Mouse (Mus musculus): ENCODE measurements around the gene Scp2.

DNA sequence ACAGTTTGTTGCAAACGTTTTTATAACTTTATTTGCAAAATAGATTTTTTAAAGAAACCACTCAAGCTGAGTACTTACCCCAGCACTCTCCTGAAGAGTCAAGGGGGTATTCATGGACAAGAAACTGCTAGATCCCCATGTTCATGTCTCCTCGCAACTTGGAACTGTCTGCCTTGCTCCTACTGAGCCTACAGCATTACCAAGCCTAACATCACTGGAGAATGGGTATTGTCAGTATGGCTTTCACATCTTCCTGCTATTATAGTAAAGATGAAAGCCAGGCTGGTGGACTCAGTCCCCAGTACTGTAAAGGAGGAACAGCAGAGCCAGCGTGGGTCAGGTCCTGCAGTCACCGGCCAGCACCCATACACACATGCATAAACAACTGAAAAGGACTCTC, 48.5 kb downstream of the Scp2 start, which contains the start of gene Podn:
- TF ChIP-seq CTCF (IDR thresholded peaks at IDR 0.05; ENCODE audit: extremely low read depth, insufficient read length, insufficient replicate concordance, low read depth, low read length) (no peak), POLR2A (IDR thresholded peaks at IDR 0.05; ENCODE audit: low read depth, low read length) (no peak)

Data from small intestine, adult 2 months (tissue).